Mouse (Mus musculus) gastrocnemius, postnatal 10 days (tissue): ENCODE data around the gene Dpp4. TPM values are rescaled to one million over a fixed set of nuclear protein-coding genes. Genes with fewer than 3 reads are reported as not detected.

Source experiments
- DNase-seq: peaks from one replicate; pipeline ENCODE4 v3.0.0; 2021; ENCODE audit warnings: mixed read lengths
- total RNA-seq, 2 experiments: library from RNA; stranded (reverse); gene quantifications; 2 replicates each; pipeline ENCODE4 v1.2.3; 2021

Dpp4 gene
- total RNA-seq, 2 experiments from 2014 or later: 7.8 to 9.3 TPM

DNA sequence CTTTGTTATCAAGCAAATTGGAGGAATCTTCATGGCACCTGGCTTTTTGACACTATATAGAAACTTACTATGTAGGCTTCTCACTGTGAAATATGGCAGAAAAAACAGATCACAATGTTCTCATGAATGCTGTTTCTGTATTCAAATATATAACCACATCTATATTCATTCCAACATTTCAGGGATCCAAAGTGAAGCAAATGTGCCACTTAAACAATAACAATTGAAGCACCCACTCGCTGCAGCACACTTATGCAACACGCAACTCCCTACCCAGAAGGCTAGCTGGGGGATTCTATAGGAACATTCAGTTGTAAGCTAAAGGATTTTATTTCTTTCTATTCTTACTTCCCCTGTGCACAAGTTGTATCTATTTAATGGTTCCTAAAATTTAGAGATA is 110.3 kb downstream of the Dpp4 start:
- no peak for DNase-seq

DNA sequence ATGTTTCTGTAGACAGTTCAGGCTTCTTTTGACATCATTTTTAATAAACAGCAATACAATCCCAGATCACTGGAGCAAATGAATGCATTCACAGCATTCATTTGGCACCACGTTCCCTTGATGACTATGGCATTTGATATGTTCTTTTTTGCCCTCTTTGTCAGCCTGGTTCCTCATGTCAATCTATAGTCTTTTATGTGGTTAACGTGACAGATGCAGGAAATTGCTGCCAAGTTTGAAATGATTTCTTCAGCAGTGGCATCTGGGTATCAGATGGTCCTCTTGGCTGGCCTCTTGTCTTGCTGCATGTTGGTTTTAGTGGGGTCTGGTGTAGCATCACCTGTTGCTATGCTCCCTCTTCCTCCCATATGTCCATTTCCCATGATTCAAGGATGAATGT is 118.2 kb downstream of the Dpp4 start:
- no peak for DNase-seq

DNA sequence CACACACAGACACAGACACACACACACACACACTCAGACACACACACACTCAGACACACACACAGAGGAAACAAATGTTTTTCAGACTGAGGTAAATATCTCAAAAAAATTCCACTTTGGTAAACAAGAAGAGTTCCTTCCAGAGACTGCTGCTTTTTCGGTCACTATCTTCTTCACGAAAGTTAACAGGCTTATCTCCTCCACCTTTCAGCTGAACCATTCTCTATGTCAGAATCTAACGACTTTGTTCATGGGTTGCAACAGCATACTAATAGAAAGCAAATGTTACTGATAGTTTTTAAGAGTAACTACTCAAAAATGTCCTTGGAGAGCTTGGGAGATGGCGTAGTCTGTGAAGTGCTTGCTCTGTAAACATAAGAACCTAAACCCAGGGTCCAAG is 124.5 kb downstream of the Dpp4 start:
- no peak for DNase-seq

DNA sequence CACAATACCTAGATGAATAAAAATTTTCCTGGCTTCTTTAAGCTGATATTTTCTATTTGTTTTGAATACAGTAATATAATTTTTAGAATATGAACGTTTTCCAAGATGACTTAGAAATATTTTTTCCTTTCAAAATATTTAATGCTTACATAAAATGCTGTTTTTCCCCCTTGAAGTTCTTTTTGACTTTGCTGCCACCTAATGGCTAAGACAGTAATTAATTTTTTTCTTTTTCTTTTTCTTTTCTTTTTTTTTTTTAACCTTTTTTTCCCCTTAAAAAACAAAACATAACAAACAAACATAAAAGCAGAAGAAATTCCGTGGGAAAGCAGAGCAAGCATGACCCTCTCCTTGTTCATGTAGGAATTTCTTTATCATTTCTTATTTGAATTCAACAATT is 126.2 kb downstream of the Dpp4 start:
- DNase-seq: no peak

DNA sequence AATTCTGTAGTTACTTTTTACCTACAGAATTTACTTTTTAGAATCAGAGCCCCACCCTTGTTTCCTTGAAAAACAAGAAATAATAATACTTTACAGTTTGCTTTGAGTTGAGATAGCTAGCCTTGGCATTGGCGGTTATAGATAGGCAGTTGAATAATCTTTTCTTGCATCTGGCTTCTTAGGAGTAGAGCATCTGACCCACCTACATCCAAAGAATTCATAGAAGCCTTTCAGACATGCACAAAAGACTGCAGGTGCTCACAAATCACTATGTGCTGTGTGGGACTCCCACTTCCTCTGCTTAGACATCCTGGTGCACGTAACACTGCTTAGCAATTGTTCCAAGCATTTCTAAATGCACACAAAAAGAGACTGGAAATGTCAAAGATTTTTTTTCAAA is 127.0 kb downstream of the Dpp4 start:
- no peak for DNase-seq

Other genes starting within 250 kb of the Dpp4 start
- under 1 TPM in 1 of 2 experiments, not detected in 1; 0.25 TPM for gene Gcg, start 71.4 kb upstream of the Dpp4 start, total RNA-seq
- 10 to 100 TPM; 26.5 to 43.1 TPM for gene Fap, start 161.8 kb upstream of the Dpp4 start, total RNA-seq
- 1 to 10 TPM; 1.8 to 2.4 TPM for gene Ifih1, start 234.0 kb upstream of the Dpp4 start, total RNA-seq